Mouse (Mus musculus): Measurements from ENCODE around the gene Rbms2. TPM values are rescaled to one million over a fixed set of nuclear protein-coding genes. Genes with fewer than 3 reads are reported as not detected.

Rbms2 gene
- polyA plus RNA-seq (2017; shearing (Covaris generic)): 10 to 100 TPM; 21.7 to 29.0 TPM

DNA sequence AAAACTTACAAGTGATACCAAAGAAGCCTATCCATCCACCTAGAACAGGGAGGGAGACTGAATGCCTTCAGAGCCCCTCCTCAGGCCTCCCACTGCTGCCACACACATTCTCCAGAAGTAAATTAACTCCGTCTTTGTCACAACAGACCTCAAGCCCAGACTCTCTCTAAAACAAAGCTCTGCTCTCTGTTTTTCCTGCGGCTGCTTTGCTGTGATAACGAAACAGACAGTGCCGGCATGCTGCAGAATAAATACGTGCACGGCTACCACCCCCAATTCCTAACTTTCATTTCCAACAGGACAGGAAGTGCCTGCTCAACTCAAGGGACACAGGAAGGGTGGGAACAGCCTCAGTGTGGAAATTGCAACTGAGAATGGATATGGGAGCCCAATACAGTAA lies at the start of gene Rbms2:
Gene Rbms2, minus strand, starts transcription at position 309 of the 400 bp plus-strand sequence.

DNA sequence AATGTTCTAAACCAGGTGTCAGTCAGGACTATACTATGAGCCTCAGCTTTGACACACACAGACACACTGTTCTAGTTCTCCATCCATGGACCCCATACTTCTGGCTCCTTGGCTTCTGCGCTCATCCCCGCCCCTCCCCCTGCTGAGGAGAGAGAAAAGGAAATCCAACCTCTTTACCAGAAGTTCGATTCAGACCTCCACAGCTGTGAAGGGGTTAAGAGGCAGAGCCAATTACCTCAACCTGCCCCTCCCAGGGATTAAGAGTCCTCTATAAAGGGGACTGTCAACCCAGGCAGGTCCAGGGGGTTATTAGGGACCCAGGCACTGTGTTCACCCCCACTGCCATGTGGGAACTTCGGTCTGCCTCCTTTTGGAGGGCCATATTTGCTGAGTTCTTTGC lies 45.4 kb upstream of the Rbms2 start, which contains the start of gene Mip:
Gene Mip, plus strand, starts transcription at position 301 of the 400 bp plus-strand sequence.

GRCm38 (mm10) chr10:128211390-128212108 lies 31.5 kb upstream of the Rbms2 start, which contains the start of gene Spryd4:
Gene Spryd4 (minus strand): TSS chr10:128211807.

DNA sequence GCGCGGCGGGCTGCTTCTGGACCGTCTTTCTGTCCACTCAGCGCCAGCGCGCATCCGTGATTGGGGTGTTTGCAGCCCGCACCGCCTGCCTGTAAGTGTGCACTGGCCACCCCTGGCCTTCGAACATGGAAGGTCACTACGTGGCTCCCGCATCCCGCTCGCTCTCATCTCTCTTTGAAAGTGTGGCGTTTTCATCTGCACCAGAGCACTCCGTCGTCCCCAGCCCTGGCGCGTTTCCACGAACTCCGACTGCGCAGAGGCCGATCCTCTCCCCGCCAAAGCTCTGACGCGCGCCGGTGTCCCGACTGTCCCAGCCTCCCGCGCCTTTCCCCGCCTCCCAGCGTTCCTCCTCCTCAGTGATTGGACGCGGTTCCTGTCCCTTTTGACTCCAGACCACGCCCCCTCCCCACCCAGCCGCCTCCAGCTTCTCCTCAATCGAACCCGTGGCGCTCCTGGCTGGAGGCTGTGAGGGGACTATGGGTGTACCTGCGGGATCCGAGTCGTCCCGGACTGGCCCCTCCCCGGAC lies 14.0 kb upstream of the Rbms2 start, which contains the start of gene Gls2:
Gene Gls2, plus strand, starts transcription at position 434 of the 527 bp plus-strand sequence.

GRCm38 (mm10) chr10:128091564-128092505 lies 88.3 kb downstream of the Rbms2 start, which contains the start of gene Baz2a:
Gene Baz2a (plus strand): TSS chr10:128091577.

GRCm38 (mm10) chr10:128082880-128083421 lies 97.1 kb downstream of the Rbms2 start, which contains the start of gene Atp5b:
Gene Atp5b (plus strand): TSS chr10:128083273.

Other genes starting within 250 kb of the Rbms2 start
- under 1 TPM in 1 of 2 experiments, not detected in 1; 0.42 TPM for gene Hsd17b6, start 172.7 kb downstream of the Rbms2 start, polyA plus RNA-seq (2017; shearing (Covaris generic))
- 10 to 100 TPM; 22.4 to 26.6 TPM for gene Prim1, start 165.1 kb downstream of the Rbms2 start, polyA plus RNA-seq (2017; shearing (Covaris generic))
- 100 to 1,000 TPM; 601 to 712 TPM for gene Naca, start 144.7 kb downstream of the Rbms2 start, polyA plus RNA-seq (2017; shearing (Covaris generic))
- 10 to 100 TPM; 92.6 to 99.4 TPM for gene Ptges3, start 121.3 kb downstream of the Rbms2 start, polyA plus RNA-seq (2017; shearing (Covaris generic))
- gene Atp5b, start 97.0 kb downstream of the Rbms2 start, polyA plus RNA-seq (2017; shearing (Covaris generic)): 1,000 to 10,000 TPM; 1,203 to 1,225 TPM
- gene Baz2a, start 88.7 kb downstream of the Rbms2 start, polyA plus RNA-seq (2017; shearing (Covaris generic)): 10 to 100 TPM; 52.9 to 72.5 TPM
- gene Gls2, start 14.2 kb upstream of the Rbms2 start, polyA plus RNA-seq (2017; shearing (Covaris generic)): under 1 TPM; 0.18 to 0.33 TPM
- 10 to 100 TPM; 11.3 to 17.9 TPM for gene Spryd4, start 31.5 kb upstream of the Rbms2 start, polyA plus RNA-seq (2017; shearing (Covaris generic))
- not detected for gene Mip, start 45.5 kb upstream of the Rbms2 start, polyA plus RNA-seq (2017; shearing (Covaris generic))
- 10 to 100 TPM; 17.0 to 20.1 TPM for gene Timeless, start 51.8 kb upstream of the Rbms2 start, polyA plus RNA-seq (2017; shearing (Covaris generic))
- under 1 TPM in 1 of 2 experiments, not detected in 1; 0.14 TPM for gene Apon, start 73.8 kb upstream of the Rbms2 start, polyA plus RNA-seq (2017; shearing (Covaris generic))
- not detected for gene Apof, start 88.4 kb upstream of the Rbms2 start, polyA plus RNA-seq (2017; shearing (Covaris generic))
- 10 to 100 TPM; 57.7 to 94.2 TPM for gene Stat2, start 90.3 kb upstream of the Rbms2 start, polyA plus RNA-seq (2017; shearing (Covaris generic))
- under 1 TPM in 1 of 2 experiments, not detected in 1; 0.14 TPM for gene Il23a, start 118.5 kb upstream of the Rbms2 start, polyA plus RNA-seq (2017; shearing (Covaris generic))
- gene Pan2, start 123.0 kb upstream of the Rbms2 start, polyA plus RNA-seq (2017; shearing (Covaris generic)): 10 to 100 TPM; 32.7 to 39.5 TPM
- gene Cnpy2, start 142.2 kb upstream of the Rbms2 start, polyA plus RNA-seq (2017; shearing (Covaris generic)): 100 to 1,000 TPM in 1 of 2 experiments, 10 to 100 TPM in 1; 96.0 to 137 TPM
- 100 to 1,000 TPM; 162 to 168 TPM for gene Cs, start 157.4 kb upstream of the Rbms2 start, polyA plus RNA-seq (2017; shearing (Covaris generic))
- 10 to 100 TPM; 34.4 to 35.4 TPM for gene Coq10a, start 188.7 kb upstream of the Rbms2 start, polyA plus RNA-seq (2017; shearing (Covaris generic))
- gene Ankrd52, start 196.8 kb upstream of the Rbms2 start, polyA plus RNA-seq (2017; shearing (Covaris generic)): 1 to 10 TPM; 8.2 to 9.5 TPM
- gene Slc39a5, start 220.9 kb upstream of the Rbms2 start, polyA plus RNA-seq (2017; shearing (Covaris generic)): under 1 TPM; 0.24 to 0.72 TPM
- 100 to 1,000 TPM; 109 to 121 TPM for gene Nabp2, start 231.2 kb upstream of the Rbms2 start, polyA plus RNA-seq (2017; shearing (Covaris generic))
- gene Rnf41, start 231.4 kb upstream of the Rbms2 start, polyA plus RNA-seq (2017; shearing (Covaris generic)): 10 to 100 TPM; 28.9 to 37.8 TPM

All from activated CD4-positive, CD25-positive, alpha-beta regulatory T cell (primary cell).